Mouse (Mus musculus) brain, adult 10 weeks (tissue): ENCODE results near the gene Kcnh5. TPM values are rescaled to one million over a fixed set of nuclear protein-coding genes. Genes with fewer than 3 reads are reported as not detected.

Source experiments
- polyA plus RNA-seq: library from polyadenylated mRNA; stranded (reverse); fragments of 350-450 nt; fragmentation: Illumina TruSeq; extraction: RNeasy Lipid Tissue Mini Kit (QIAGEN cat#74804); gene quantifications from one replicate; pipeline ENCODE4 v1.2.3, GENCODE M21; 2015; ENCODE audit warnings: low read depth, low replicate concordance

Gene Kcnh5
- polyA plus RNA-seq = 14.6 TPM

DNA sequence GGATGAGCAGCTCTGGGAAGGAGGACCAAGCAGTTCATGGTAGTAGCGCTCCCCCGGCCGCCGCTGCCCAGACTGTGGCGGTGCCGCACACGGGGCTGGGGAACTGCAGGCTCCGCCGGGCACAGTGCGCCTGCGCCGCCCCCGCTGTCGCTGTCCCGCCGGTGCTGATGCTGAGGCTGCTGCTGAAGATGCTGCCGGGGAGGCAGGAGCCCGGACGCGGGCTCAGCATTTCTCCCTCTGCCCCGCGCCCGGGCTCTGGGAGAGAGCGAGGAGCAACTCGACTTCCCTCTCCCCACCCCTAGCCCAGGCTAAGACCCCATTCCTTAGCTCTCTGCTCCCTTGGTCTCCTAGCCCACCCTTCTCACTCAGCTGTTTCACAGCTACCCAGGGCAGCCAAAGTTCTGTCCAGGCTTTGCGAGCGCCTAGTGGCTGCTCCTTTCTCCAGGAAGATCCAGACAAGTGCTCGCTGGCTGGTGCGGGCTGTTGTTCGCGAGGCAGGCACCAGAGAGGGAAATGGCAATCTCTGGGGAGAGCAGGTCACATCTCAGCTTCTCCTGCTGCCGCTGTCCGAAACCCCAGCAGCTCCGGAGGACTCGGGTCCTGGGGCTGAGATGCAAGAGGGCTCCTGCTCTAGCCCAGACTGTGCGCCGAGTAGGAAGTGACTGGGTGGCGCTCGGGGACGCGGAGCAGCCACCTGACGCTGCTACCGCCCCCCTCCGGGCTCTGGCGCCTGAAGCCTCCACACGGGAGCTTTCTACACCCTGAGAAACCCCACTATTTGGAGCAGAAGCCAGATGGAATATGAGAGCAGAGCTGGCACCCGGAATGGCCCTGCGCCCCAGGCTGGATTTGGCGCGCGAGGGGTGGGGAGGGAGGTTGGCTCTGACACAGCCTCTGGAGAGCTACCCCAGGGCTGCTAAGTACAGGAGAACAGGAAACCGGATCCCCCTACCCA lies at the start of gene Kcnh5:
Kcnh5 (minus strand) TSS at position 642 of the 955 bp plus-strand sequence.

Other genes with a start within 250 kb of the Kcnh5 start
- gene Rhoj, start 131.0 kb upstream of the Kcnh5 start, polyA plus RNA-seq = 3.7 TPM
- not detected for gene Gphb5, start 239.4 kb upstream of the Kcnh5 start, polyA plus RNA-seq